Mouse (Mus musculus): Measurements from ENCODE around the gene Itgb6.

Gene Itgb6

DNA sequence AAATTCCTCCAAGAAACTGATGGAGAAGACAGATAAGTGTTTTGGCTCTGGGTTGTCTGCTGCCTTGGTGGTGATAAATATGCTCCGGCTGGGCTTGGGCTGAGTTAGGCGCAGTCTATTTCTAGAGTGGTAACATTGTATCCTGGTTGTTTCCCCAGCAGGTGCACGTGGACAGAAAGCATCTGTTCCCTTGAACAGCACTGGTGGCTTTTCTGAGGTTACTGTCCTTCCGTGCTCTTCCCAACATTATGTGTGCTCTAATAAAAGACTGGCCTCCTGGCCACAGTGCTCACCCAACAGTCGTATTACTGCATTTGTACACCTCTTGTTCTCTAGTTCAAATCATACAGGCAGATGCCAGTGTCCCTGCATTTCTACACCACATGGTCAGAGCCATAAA lies 9.6 kb downstream of the Itgb6 start:
- DNase-seq (ENCODE audit: extremely low spot score, low spot score): no peak

DNA sequence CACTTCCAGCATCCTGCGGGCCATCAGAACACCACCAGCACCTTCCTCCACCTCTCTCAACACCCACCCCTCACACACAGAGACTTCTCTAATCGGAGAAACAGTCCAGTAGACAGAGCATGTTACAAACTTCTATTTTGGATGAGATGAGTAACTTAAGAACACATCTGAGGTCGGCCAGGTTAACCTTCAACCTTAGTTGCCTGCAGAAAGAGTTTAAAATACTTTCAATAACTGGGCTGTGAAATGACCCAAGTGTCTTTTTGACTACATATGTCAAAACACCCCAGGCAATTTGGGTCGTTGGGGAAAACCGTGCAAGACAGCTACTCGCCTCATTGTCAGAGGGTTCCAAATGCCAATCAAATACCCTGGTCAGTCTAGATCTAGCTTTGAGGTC lies 10.0 kb downstream of the Itgb6 start:
- no peak for DNase-seq (ENCODE audit: extremely low spot score, low spot score)

DNA sequence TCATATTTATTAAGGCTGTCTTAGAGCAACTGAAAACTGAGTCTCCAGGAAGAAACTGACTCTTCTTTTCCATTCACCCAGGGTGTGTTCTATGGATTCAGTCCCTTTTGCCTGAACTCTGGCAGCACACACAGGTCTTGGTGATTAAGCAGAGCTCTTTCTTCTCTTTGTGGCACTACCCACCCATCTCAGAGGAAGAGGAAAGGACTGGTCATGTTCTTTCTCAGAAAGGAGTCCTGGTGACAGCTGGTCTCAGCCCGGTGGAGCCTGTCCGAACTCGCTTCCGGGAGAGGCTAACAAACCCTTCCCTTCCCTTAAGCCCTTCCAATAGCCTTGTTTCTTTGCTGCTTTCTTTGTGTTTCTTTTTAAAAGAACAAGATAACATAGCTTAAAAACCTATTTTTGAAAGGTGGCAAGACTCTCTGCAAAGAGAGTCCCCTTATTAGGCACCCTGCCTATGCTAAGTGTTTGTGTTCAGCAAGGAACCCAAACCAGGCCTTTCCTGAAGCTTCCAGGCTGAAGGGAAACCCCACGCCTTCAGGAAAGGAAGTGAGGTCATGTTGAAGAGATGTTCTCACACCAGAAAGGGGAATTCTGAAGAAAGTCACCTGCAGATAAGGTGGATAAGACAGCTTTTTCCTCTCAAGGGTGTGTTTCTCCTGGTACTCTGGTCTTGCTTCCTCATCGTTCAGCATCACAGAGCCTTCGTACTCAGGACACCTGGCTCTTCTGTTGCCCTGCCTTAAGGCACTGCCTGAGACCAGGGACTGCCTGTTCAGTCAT lies 11.2 kb downstream of the Itgb6 start:
- no peak for DNase-seq (ENCODE audit: extremely low spot score, low spot score)

DNA sequence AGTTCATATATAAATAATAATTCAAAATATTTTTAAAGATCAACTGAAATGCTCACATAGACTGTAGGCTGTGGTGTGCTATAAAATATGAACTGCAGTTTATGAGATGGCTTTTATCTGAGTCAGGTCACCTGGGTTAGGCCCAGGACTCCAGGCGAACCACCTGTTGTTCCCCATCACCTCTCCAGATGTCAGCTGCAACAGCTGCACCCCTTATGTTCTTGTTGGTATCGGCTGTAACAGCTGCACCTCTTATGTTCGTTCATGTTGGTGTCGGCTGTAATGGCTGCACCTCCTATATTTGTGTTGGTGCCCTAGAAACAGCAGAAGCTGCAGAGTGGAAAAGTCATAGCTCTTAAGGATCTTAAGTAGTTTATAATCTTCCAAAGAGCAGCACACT lies 12.1 kb downstream of the Itgb6 start:
- no peak for DNase-seq (ENCODE audit: extremely low spot score, low spot score)

DNA sequence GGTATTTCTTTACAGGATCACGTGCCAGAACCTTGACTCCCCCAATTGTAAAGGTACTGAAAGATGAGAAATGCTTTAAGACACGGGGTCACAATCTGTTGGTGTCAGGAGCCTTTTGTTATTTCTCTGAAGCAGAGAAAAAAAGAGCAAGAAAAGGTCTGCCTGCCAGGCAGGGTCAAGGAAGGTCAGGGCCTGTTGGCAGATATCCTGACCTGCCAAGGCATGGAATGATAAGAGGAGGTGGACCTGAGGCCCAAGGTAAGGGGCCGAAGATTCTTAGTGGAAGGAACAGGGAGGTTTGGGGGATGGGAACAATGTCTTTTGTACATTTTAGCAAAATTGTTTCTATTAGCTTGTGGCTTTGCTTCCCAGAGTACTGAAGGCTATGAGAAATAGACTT lies 13.8 kb downstream of the Itgb6 start:
- no peak for DNase-seq (ENCODE audit: extremely low spot score, low spot score)

DNA sequence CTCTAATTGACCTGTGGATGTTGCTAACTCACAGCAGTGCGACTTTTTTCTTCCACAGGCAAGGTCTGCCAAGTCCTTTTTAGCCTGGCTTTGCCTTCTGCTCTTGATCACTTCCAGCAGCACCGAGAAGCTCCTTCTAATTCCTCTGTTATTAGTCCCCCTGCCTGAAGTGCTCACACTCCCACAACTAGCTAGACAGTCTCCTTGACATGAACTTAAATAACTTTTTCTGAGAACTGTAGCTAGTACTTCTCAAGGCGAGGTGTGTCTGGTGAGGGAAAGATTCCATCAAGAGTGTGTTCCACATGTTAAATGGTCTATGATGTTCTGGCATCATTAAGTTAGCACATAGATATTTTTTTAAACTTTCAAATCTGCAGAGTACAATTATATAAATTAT lies 15.6 kb downstream of the Itgb6 start:
- DNase-seq (ENCODE audit: extremely low spot score, low spot score): no peak

DNA sequence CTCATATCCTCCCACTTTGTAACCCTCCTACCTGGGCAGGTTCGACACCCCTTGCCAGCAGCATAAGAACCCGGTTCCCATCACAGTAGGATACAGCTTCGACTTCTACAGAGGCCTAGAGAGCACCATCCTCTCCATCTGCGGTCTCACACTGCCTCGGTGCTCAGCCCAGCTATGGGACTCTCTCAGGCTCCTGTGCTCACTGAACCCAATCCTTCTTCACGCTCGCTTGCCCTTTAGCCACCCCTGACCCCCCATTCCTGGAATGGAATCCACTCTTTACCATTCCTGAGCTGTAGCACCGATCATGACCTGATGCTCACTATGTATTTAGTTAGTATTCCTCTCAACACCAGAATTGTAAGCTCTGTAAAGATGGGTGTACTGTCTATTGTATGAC lies 17.0 kb downstream of the Itgb6 start:
- no peak for DNase-seq (ENCODE audit: extremely low spot score, low spot score)

DNA sequence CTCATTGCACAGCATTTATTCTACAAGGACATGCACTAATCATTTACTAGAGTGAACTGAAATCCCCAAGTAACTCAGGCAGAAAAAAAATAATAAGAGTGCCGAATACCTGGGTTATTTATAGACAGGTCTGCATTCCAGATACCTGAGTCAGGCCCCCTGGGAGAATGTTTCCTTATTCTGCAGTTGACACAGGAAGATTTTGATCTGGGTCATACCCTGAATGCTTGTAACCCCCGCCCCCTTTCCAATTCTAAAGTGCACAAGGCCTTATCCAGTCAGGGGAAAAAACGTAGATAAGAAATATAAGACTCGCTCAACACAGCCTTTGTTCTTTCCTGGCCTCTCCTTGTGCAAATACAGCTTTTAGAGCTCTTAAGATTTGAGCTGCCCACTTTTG lies 19.1 kb downstream of the Itgb6 start:
- no peak for DNase-seq (ENCODE audit: extremely low spot score, low spot score)

DNA sequence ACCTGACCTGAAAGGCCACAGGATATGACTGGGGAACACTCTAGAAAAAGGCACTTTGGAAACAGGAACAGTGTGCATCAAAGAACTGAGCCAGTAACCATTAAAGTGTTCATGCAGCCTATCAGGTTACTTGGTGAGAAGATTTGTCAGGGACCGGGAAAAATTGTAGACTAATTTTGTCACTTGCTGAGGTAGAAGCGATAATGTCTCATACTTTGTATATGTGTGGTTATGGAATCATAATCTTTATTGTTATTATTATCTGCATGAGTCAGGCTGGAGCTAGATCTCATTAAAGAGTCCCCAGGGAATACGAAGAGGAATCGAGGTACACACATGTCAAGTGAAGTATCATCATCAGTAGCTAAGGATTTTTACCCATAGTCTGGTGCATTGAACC lies 21.5 kb downstream of the Itgb6 start:
- no peak for DNase-seq (ENCODE audit: extremely low spot score, low spot score)

DNA sequence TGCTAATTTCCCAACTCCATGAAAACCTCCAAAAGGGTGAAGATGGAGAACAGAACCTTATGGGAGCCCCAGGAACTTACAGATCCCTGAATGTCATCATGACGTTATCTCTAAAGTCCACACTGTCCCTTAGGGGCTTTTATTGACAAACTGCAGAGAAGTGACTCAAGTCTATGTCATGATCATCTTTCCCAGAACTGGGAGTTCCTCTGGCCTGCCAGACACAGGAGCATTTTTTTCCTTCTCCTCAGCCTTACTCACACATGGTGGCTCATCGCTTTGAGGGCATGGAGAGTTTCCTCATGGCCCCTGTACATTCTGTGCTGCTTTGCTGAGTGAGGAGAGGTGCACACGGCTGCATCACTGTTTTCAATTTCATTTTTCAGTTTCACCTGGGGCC lies 22.4 kb downstream of the Itgb6 start:
- DNase-seq (ENCODE audit: extremely low spot score, low spot score): no peak

DNA sequence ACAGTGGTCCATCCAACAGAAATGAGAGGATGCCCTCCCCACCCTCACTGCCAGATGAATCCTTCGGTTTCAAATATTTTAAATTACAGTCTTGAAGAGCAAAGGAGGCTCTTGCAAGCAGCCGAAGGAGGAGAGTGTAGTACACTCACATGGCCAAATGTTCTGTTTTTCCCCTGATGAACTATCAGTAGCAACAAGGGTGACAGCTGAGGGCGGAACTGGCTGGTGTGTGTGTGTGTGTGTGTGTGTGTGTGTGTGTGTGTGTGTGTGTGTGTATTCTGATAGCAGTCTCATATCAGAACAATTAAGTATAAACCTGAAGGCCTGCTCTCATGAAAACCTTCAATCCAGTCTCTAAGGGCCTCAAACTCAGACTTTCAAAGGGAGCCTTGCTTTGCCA lies 22.9 kb downstream of the Itgb6 start:
- no peak for DNase-seq (ENCODE audit: extremely low spot score, low spot score)

DNA sequence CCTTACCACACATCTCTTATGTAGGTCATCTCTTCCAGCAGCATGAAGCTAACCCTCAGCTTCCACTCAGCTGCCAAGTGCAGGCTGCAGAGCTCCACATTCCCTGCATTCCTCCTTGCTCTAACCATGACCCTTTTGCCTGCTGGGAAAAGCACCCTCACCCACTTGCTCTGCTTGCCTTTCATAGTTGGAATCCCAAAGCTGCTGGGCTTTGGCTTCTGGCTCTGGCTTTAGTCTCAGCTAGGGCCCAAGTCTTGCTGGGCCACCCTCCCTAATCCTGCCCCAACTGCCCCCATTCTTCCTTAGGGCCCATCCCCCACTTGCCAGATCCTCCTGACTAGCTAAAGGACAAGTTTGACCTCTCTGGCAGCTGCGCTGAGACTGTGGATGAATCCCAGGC lies 24.3 kb downstream of the Itgb6 start:
- peak; percentile 26 for DNase-seq (ENCODE audit: extremely low spot score, low spot score)

DNA sequence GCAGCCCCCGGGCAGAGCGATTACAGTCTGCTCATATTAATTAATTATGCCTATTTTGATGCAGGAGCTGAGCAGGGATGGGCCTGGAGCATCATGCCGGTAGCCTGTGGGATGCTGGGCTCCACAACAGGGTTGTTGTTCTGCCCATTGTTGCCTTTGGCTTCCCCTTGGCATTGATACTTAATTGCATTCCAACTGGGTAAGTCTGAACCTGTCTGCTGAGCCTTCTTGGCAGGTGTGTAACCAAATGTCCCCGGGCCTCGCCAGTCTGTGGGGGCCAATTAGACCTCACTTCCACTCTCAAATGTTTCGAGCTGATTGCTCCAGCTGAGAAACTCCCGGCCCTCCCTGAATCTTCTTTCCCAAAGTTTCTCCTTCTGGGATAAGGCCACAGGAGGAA lies 24.9 kb downstream of the Itgb6 start:
- no peak for DNase-seq (ENCODE audit: extremely low spot score, low spot score)

DNA sequence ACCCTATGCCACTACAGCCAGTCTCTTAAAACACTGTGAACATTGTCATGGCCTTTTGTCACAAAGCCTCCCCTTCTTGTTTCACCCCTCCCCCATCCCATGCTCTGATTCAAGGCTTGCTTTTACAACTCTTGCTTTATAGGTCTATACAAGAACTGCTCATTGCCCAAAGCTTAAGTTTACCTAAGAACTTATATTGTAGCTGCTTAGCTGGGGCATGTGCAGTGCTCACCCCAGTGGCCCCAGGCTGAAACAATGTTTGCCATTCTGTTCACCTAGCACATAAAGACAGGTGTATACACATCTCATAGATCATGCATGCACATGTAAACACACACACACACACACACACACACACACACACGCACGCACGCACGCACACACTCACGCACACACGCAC lies 25.9 kb downstream of the Itgb6 start:
- no peak for DNase-seq (ENCODE audit: extremely low spot score, low spot score)

DNA sequence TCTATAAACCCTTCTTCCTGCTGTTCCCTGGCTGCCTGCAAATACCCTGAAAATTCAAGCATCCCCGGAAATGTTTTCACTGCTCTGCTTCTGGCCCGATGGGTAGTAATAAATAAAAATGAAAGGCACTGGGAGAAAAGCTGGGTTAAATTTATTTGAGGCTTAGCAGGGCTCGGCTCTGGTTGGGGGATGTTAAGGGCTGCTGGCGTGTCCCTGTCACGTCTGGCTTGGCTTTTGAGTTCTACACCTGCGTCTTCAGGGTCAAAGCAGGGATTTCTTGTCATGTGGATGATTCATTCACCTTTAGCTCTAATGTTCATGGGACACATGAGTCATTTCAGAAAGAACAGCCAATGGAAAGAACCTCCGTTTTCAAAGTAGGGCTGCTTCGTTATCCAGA lies 26.7 kb downstream of the Itgb6 start:
- no peak for DNase-seq (ENCODE audit: extremely low spot score, low spot score)

DNA sequence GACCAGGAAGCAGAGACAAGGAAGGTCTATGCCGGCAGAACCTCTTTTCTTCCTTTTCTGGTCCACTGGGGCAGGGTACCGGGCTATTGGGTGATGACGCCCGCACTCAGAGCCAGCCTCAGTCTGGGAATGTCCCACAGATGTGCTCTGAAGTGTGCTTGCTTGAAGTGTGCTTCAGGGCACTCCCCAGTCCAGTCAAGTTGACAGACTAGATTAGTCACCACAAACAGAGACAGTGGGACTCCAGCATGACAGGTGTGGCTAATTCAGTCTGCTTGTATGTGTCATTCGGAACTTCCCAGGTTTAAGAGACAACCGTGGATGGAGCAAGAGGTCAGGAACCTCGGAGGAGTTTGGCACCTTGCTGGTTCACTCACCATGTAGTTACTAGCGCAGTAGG lies 27.9 kb downstream of the Itgb6 start:
- no peak for DNase-seq (ENCODE audit: extremely low spot score, low spot score)

DNA sequence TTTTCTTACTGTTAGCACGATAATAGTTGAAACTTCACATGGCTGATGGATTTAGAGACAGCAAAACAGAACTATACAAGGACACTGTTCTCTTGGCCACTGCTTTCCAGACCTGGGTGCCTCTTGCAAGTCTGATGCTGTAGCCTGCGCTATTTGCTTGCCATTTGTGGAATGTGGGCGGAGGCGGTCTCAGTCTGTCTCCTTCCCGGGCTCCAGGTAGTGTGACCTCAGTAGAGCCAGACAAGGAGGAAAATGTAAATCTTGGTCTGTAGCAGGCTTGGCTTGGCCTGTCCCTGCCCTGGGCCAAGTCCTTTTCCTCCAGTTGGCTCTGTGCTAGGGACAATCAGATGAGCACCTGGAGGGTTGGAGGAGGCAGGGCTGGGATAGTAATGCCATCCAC lies 30.2 kb downstream of the Itgb6 start:
- no peak for DNase-seq (ENCODE audit: extremely low spot score, low spot score)

DNA sequence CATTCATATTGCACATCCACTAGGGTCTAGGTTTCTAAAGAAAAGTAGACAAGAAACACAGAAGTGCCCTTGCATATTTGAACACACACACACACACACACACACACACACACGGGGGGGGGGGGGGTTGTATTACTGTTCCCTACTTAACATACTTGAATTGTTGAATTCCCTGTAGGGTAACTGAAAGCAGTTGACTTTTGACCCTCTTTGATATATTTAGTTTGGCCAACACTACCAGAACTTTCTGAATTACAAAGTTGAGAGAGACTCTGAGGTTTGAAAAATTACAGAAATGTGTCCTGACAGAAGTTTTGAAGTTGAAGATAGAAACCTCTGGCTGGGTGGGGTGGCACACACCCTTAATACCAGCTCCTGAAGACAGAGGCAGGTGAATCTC lies 32.2 kb downstream of the Itgb6 start:
- no peak for DNase-seq (ENCODE audit: extremely low spot score, low spot score)

DNA sequence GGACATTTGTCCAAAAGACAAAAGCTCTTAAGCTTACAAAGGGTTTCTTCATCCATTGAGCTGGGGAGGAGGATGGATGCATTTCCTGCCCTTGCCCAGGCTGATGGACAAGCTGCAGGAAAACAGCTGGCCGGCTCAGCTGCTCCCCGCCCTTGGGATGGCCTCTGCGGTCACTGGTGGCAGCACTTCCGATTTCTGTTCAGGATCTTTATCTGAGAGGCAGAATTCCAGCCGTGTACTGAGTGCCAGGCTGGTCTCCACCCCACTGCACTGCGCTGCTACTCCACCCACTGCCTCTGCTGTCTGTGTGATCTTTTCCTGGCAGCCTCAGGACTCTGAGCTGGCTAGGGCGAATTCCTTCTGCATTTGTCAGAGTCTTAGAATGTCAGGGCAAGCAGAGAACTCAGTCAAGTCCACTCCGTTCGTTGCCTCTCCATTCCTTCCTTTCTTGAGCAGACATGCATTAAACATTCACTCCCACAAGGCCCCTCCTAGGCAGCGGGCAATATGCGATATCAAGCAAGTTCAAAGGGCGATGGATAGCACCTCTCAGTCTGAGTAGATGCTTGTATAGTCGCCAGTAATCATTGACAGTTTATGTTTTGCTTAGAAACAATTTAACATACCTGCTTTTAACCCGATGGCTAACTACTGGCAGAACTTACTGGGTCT lies 33.4 kb downstream of the Itgb6 start:
- peak; percentile 35 for DNase-seq (ENCODE audit: extremely low spot score, low spot score)

DNA sequence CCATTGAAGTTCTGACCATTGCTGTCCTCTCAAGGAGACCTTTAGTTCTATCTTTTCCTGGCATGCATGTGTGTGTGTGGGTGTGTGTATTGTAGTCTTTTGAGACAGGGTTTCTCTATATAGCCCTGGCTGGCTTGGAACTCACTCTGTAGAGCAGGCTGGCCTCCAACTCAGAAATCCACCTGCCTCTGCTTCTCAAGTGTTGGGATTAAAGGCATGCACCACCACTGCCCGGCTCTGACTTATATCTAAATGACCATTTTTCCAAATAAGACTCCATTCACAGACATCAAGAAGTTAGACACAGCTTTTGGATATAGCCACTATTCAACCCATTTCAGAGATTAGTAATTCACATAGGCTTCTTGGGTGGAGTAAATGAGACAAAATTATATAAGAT lies 34.3 kb downstream of the Itgb6 start:
- DNase-seq (ENCODE audit: extremely low spot score, low spot score): no peak

DNA sequence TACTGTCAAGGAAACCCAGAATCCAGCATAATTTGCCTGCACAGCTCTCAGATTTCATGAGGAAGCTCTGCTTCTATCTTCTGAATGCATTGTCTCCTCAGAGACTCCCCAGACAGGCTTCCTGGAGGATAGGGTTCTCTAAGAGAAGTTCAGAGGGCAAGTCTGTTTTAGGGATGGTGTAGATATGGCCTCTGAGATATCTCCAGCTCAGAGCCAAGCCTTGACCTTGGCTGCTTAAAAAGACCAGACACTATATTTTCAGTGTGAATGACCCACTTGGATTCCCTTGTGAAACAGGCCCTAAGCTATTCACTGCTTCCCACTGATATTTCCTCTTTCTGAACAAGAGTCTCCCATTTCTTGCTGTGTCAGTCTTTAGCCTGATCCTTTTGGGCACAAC lies 36.5 kb downstream of the Itgb6 start:
- no peak for DNase-seq (ENCODE audit: extremely low spot score, low spot score)

DNA sequence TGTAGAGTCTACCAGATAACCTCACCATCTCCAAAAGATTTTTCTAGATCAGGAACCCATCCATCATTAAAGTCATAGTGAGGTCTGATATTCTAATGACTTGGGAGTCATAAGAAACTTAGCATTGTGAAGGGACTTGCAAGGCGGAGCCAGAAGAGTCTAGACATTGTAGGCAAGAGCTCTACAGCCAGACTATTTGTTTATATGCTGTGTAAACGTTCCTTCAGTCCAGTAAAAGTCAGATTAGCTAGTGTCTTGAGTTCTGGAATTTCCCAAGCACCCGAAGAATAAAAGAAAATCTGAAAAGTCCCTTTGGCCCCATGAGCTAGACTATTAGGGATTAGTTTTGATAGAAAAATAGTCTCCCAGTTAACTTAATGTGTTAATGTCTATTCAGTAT lies 38.3 kb downstream of the Itgb6 start:
- no peak for DNase-seq (ENCODE audit: extremely low spot score, low spot score)

DNA sequence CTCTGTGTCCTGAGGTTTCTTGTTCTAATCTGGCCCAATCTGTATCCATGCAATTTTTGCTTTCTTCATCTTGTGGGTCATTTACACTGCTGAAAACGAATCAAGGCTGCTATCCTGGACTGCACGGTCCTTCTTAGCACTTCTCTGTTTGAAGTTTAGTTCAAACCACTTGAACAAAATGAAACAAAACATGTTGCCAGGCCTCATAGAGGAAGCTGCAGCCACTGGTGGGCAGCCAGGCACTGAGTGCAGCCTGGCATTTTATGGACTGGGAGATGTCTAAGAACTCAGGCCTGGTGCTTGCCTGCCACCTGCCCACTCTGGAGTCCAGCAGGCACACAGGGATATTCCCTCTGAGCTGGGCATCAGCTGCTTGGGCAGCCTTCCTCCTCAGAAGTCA lies 39.9 kb downstream of the Itgb6 start:
- no peak for DNase-seq (ENCODE audit: extremely low spot score, low spot score)

All from neural tube, embryonic 10.5 days (tissue).